Mouse (Mus musculus) forebrain, postnatal 0 days (tissue): ENCODE measurements at regions not wholly inside any gene's neighbourhood (a gene's known extent, or its start where the extent isn't known, plus 50 kb on each side); places are given as distances from the start of the nearest gene placed in this dataset.

Experiments used
- ATAC-seq: fragments of 200-750 bp; cut with Nextera tagmentation; 2 replicates; pipeline ENCODE4 v1.8.0; 2017; ENCODE audit warnings: mild to moderate bottlenecking, moderate library complexity
- DNase-seq: peaks from one replicate; pipeline ENCODE4 v3.0.0-alpha.2; 2015
- H3K27ac ChIP-seq: fragments of 300-500 bp; sonication (generic); 2 replicates; pipeline ENCODE4 v1.5.1; 2014; ENCODE audit warnings: low read depth, mild to moderate bottlenecking, antibody characterized with exemption, low read length, moderate library complexity, mixed read lengths
- H3K27me3 ChIP-seq: fragments of 300-500 bp; sonication (generic); 2 replicates; pipeline ENCODE4 v1.6.1; 2014; ENCODE audit warnings: mild to moderate bottlenecking, low read length, mixed read lengths; ENCODE audit not compliant: insufficient read depth
- H3K36me3 ChIP-seq: fragments of 300-500 bp; sonication (generic); 2 replicates; pipeline ENCODE4 v1.6.1; 2014; ENCODE audit warnings: mild to moderate bottlenecking, moderate library complexity; ENCODE audit not compliant: insufficient read depth
- H3K4me1 ChIP-seq: fragments of 300-500 bp; sonication (generic); 2 replicates; pipeline ENCODE4 v1.6.1; 2014; ENCODE audit warnings: antibody characterized with exemption; ENCODE audit not compliant: insufficient read depth
- H3K4me2 ChIP-seq: fragments of 300-500 bp; sonication (generic); 2 replicates; pipeline ENCODE4 v1.6.1; 2014; ENCODE audit warnings: low read depth, mild to moderate bottlenecking, moderate library complexity
- H3K4me3 ChIP-seq: fragments of 300-500 bp; sonication (generic); 2 replicates; pipeline ENCODE4 v1.5.1; 2014; ENCODE audit warnings: low read depth, low read length, mixed read lengths
- H3K9ac ChIP-seq: fragments of 300-500 bp; sonication (generic); 2 replicates; pipeline ENCODE4 v1.6.1; 2014; ENCODE audit warnings: mild to moderate bottlenecking
- H3K9me3 ChIP-seq: fragments of 300-500 bp; sonication (generic); 2 replicates; pipeline ENCODE4 v1.6.1; 2016; ENCODE audit warnings: low read length
- CTCF ChIP-seq: sonication (generic); IDR thresholded peaks from 2 replicates; pipeline ENCODE4 v1.5.1; 2016; ENCODE audit warnings: antibody characterized with exemption, control low read depth, low read depth
- WGBS: fragments of 180-500 bp; shearing (Covaris S2); extraction: QIAGEN DNeasy Blood & Tissue Kit; methylation state at CpG from one replicate; pipeline ENCODE4 v1.1.7; 2014; 5-methylcytosine and 5-hydroxymethylcytosine counted together

DNA sequence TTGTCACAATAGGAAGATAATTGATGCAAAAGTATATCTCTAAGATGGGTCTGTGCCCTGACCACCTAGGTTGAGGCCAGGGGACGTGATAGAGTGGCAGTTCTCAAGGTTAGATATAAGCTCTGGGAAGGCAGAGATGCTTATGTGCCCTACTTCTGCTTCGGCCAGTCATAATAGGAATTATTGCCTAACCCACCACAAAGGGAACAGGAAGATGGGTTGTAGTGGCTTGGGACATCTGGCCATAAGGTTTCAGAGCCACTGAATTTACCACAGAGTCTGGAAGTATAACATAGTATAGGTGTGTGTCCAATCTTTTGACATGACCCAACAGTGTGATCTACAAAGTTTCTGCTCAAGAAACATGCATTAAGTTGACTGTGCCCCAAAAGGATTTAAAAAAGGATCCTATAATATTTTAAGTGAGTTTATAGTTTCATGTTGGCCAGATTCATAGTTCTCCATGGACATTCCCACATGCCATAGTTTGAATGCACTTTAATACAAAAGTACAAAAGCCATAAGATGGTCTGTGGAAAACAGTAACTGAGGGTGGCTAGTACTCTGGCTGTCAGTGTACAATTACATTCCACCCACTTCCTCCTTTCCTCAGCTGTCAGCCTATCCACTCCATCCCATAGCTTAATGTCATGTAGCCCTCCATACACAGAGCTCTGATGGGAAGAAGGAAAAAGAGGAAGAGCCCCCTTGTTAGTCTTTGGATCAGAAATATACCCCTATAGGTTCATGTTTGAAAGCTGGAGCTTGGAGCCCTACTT lies 508.3 kb downstream of the Insc start:
- ATAC-seq (no peak), DNase-seq (no peak)
- H3K4me2 ChIP-seq = no peak overlapping the region
- no peaks in the 10 kb centered on the region for H3K9me3 ChIP-seq
- H3K4me1 ChIP-seq = no peaks in the 10 kb centered on the region
- TF ChIP-seq CTCF = no peak
- WGBS = 91% methylated on average over 2 of the region's 2 CpGs
- no peak overlapping the region for H3K27ac ChIP-seq
- H3K36me3 ChIP-seq = no peaks in the 10 kb centered on the region
- H3K27me3 ChIP-seq = peaks cover 33% of the 10 kb centered on the region
- no peak overlapping the region for H3K4me3 ChIP-seq
- no peak overlapping the region for H3K9ac ChIP-seq

DNA sequence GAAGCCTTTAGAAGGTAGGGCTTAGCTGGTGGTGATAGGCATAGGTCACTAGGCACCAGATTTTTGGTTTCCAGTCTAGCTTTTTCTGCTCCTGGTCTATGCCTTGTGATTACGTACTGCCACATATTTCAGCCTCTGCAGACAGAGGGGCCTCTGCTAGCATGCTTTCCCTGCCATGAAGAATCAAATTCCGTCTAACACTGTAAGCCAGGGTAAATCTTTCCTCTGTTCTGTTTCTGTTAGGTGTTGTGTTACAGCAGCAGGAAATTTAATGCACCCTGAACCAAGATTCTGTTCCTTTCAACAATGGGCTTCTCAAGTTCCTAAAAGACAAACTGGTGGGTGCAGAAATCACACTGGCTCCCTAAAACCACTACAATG lies 508.9 kb downstream of the Insc start:
- Histone ChIP-seq H3K27me3 (peaks cover 33% of the 10 kb centered on the region), H3K4me2 (no peak overlapping the region), H3K9ac (no peak overlapping the region), H3K4me1 (no peaks in the 10 kb centered on the region), H3K27ac (no peak overlapping the region), H3K4me3 (no peak overlapping the region), H3K9me3 (no peaks in the 10 kb centered on the region), H3K36me3 (no peaks in the 10 kb centered on the region)
- ATAC-seq (no peak), DNase-seq (no peak)
- no peak for TF ChIP-seq CTCF
- 87% methylated on average over 2 of the region's 2 CpGs for WGBS

DNA sequence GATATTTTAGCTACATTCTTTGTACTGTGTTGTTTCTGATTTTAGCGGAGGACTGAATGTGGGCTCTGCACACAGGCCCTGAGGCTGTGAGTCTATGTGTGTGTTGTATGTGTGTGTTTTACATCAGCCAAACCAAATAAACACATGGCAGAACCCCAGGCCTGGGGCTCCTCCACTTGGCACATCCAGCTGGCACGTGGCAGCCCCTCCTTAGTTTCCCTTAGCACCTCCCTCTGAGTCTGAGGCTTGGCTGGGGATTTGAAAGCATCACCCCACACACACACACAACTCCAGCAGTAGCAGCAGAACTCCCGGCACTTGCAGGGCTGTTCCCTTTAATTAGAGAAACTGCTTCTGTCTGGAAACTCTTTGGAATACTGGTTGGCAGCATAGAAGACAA lies 515.1 kb downstream of the Insc start:
- H3K27me3 ChIP-seq = peaks cover 17% of the 10 kb centered on the region; the same call in 1 of the 2 replicates
- WGBS = 15% methylated on average over 3 of the region's 3 CpGs
- DNase-seq (peak; percentile 64), ATAC-seq (peak; percentile 86)
- no peak overlapping the region for H3K9ac ChIP-seq
- H3K9me3 ChIP-seq = no peaks in the 10 kb centered on the region
- no peaks in the 10 kb centered on the region for H3K36me3 ChIP-seq
- no peaks in the 10 kb centered on the region for H3K4me1 ChIP-seq
- H3K4me3 ChIP-seq = no peak overlapping the region
- no peak overlapping the region for H3K4me2 ChIP-seq
- H3K27ac ChIP-seq = no peak overlapping the region
- no peak for TF ChIP-seq CTCF

DNA sequence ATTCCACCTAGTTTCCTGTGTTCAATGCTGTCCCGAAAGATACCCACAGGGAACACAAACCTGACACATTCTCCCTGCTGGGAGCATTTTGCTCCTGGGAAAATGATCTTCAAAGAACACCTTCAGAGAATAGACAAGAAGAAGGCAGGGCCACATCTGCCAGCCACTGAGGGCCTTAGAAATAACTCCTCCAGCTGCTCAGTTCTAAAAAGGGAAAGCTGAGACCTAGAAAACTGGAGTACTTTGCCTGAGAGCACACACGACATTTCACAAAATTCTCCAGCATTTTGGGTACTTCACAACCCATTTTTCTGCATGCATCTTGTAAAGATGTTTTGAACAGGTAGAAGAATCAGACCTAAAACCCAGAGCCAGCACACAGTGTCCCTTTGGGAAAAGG lies 519.6 kb downstream of the Insc start:
- WGBS = 83% methylated on average over 2 of the region's 2 CpGs

DNA sequence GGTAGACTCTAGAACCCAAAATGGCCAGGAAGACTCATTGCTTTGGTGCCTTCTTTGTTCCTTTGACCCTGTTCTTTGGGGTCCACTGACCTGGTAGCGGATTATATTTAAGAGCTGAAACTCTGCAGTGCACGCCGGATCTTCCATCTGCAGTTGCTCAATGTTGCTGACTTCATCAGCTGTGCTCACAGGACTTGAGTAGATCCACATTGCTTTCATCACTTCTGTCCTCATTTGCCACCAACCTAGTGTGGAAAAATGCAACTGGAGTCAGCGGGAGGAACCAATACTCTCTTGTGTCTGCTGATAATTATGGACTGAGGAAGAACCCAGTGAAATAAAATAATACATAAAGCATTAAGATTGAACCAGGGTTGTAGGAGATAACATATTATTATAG lies 522.6 kb downstream of the Insc start:
- H3K27me3 ChIP-seq = peaks cover 8% of the 10 kb centered on the region
- no peaks in the 10 kb centered on the region for H3K4me1 ChIP-seq
- no peak for TF ChIP-seq CTCF
- no peaks in the 10 kb centered on the region for H3K36me3 ChIP-seq
- H3K9ac ChIP-seq = no peak overlapping the region
- no peak for ATAC-seq
- no peak overlapping the region for H3K4me3 ChIP-seq
- 88% methylated on average over 4 of the region's 4 CpGs for WGBS
- no peaks in the 10 kb centered on the region for H3K9me3 ChIP-seq
- no peak overlapping the region for H3K27ac ChIP-seq
- no peak for DNase-seq
- H3K4me2 ChIP-seq = no peak overlapping the region

More for the DNA sequence above, 519.6 kb downstream of the Insc start:
- no peak overlapping the region for H3K27ac ChIP-seq
- H3K4me2 ChIP-seq = no peak overlapping the region
- H3K9ac ChIP-seq = no peak overlapping the region
- no peak for TF ChIP-seq CTCF
- no peaks in the 10 kb centered on the region for H3K36me3 ChIP-seq
- H3K9me3 ChIP-seq = no peaks in the 10 kb centered on the region
- H3K4me3 ChIP-seq = no peak overlapping the region
- no peaks in the 10 kb centered on the region for H3K4me1 ChIP-seq
- peaks cover 9% of the 10 kb centered on the region for H3K27me3 ChIP-seq
- DNase-seq (no peak), ATAC-seq (no peak)

DNA sequence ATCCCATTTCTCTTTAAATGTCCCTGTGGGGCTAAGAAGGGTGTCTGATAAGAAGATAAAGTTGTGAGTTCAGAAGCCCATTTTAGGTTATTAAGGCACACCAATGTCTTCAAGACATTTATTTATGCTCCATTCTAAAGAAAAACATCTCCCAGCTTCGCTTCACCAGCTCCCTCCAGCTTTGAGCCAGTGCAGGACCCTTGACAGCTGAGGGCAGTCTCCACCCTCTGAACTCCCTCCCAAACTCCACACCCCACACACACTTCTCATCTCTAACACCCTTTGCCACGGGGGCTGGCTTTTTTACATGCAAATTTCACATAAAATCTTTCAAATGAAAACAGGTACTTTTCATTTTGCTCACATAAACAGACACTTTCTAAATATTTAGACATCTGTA lies 527.3 kb downstream of the Insc start:
- Histone ChIP-seq H3K9ac (no peak overlapping the region), H3K9me3 (no peaks in the 10 kb centered on the region), H3K4me2 (no peak overlapping the region), H3K27me3 (peaks cover 10% of the 10 kb centered on the region), H3K4me1 (no peaks in the 10 kb centered on the region), H3K4me3 (no peak overlapping the region), H3K36me3 (no peaks in the 10 kb centered on the region), H3K27ac (no peak overlapping the region)
- TF ChIP-seq CTCF = no peak
- ATAC-seq = no peak
- WGBS = 28% methylated on average over 2 of the region's 2 CpGs
- no peak for DNase-seq

DNA sequence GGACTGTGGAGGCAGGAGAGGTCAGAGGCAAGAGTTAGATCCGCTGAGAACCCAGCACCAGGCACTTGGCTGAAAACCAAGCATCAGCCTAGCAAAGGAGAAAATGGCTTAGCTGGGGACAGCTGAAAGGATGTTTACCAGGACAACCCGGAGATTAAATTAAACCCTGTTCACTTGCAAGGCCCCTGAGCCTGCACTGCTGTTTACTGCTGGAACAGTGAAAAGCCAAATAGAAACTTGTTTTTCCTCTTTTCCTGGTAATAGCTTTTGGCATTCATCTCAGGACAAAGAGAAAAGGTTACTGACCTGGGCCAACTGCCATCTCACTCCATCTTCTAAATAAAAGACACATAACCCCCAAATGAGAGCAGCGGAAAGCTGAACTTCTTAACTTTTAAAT lies 531.3 kb downstream of the Insc start:
- H3K4me2 ChIP-seq = no peak overlapping the region
- no peaks in the 10 kb centered on the region for H3K9me3 ChIP-seq
- no peak overlapping the region for H3K9ac ChIP-seq
- TF ChIP-seq CTCF = no peak
- H3K36me3 ChIP-seq = no peaks in the 10 kb centered on the region
- peaks cover 8% of the 10 kb centered on the region; the same call in 1 of the 2 replicates for H3K27me3 ChIP-seq
- ATAC-seq = no peak
- no peak for DNase-seq
- H3K27ac ChIP-seq = no peak overlapping the region
- no peak overlapping the region for H3K4me3 ChIP-seq
- WGBS = 30% methylated on average over 3 of the region's 3 CpGs
- no peaks in the 10 kb centered on the region for H3K4me1 ChIP-seq
